Mouse (Mus musculus): ENCODE data around the gene Zfp503.
A peak's percentile ranks its signal among the peaks of the same experiment; 100 is the strongest.

The Zfp503 gene

GRCm38 (mm10) chr14:21989291-21989913, at the start of gene Zfp503:
Zfp503 (minus strand) TSS chr14:21989601.
- DNase-seq, result no peak

- no peak for DNase-seq
Measured at GRCm38 (mm10) chr14:22037498-22038131, 48.2 kb upstream of the Zfp503 start.

- no peak for DNase-seq
Measured at GRCm38 (mm10) chr14:22036802-22037497, 47.5 kb upstream of the Zfp503 start.

GRCm38 (mm10) chr14:22036338-22036737, 46.9 kb upstream of the Zfp503 start:
- DNase-seq, result no peak

- DNase-seq, result no peak
Measured at GRCm38 (mm10) chr14:22035900-22036299, 46.5 kb upstream of the Zfp503 start.

GRCm38 (mm10) chr14:22023533-22023932, 34.1 kb upstream of the Zfp503 start:
- DNase-seq, result no peak

- DNase-seq, result peak; percentile 12
Measured at GRCm38 (mm10) chr14:22020885-22021284, 31.5 kb upstream of the Zfp503 start.

GRCm38 (mm10) chr14:22019949-22020845, 30.8 kb upstream of the Zfp503 start:
- DNase-seq, result no peak

GRCm38 (mm10) chr14:22019252-22019948, 30.0 kb upstream of the Zfp503 start, which contains the start of gene Lrmda:
Lrmda (plus strand) TSS chr14:22019712.
- DNase-seq, result peak; percentile 7

GRCm38 (mm10) chr14:22017011-22017410, 27.6 kb upstream of the Zfp503 start:
- no peak for DNase-seq

GRCm38 (mm10) chr14:22014781-22015180, 25.4 kb upstream of the Zfp503 start:
- no peak for DNase-seq

GRCm38 (mm10) chr14:22014315-22014714, 24.9 kb upstream of the Zfp503 start:
- no peak for DNase-seq

GRCm38 (mm10) chr14:22007006-22007405, 17.6 kb upstream of the Zfp503 start:
- DNase-seq, result no peak

GRCm38 (mm10) chr14:22004943-22005342, 15.5 kb upstream of the Zfp503 start:
- no peak for DNase-seq

- no peak for DNase-seq
Measured at GRCm38 (mm10) chr14:22003631-22004030, 14.2 kb upstream of the Zfp503 start.

GRCm38 (mm10) chr14:22003231-22003630, 13.8 kb upstream of the Zfp503 start:
- no peak for DNase-seq

GRCm38 (mm10) chr14:21999588-21999987, 10.2 kb upstream of the Zfp503 start:
- DNase-seq, result no peak

GRCm38 (mm10) chr14:21995031-21995754, 5.8 kb upstream of the Zfp503 start:
- no peak for DNase-seq

- DNase-seq, result no peak
Measured at GRCm38 (mm10) chr14:21994061-21994990, 4.9 kb upstream of the Zfp503 start.

All from cerebellum, adult 8-10 months (tissue).